Mouse (Mus musculus) testis, adult 2 months (tissue): Measurements from ENCODE around the gene Arf3. TPM values are rescaled to one million over a fixed set of nuclear protein-coding genes. Genes with fewer than 3 reads are reported as not detected.
A peak's percentile ranks its signal among the peaks of the same experiment; 100 is the strongest.

Experiments
- H3K27ac ChIP-seq: fragments of 200-500 bp; 2 replicates; pipeline ENCODE4 v1.5.1; 2012; ENCODE audit warnings: low read depth, low read length; ENCODE audit not compliant: control insufficient read depth, insufficient read depth
- H3K27me3 ChIP-seq: fragments of 200-500 bp; 2 replicates; pipeline ENCODE4 v1.6.1; 2012; ENCODE audit warnings: mild to moderate bottlenecking, low read length, moderate library complexity; ENCODE audit not compliant: control insufficient read depth, insufficient read depth
- H3K36me3 ChIP-seq: fragments of 200-500 bp; 2 replicates; pipeline ENCODE4 v1.6.1; 2012; ENCODE audit warnings: mild to moderate bottlenecking, low read length; ENCODE audit not compliant: control insufficient read depth, insufficient read depth
- H3K4me1 ChIP-seq: fragments of 200-500 bp; 2 replicates; pipeline ENCODE4 v1.6.1; 2012; ENCODE audit warnings: low read length; ENCODE audit not compliant: control insufficient read depth, insufficient read depth
- H3K4me3 ChIP-seq: fragments of 200-500 bp; 2 replicates; pipeline ENCODE4 v1.5.1; 2012; ENCODE audit warnings: low read depth, mild to moderate bottlenecking, low read length, moderate library complexity, mixed read lengths; ENCODE audit not compliant: control insufficient read depth
- CTCF ChIP-seq: fragments of 200-500 bp; IDR thresholded peaks from 2 replicates; pipeline ENCODE4 v1.5.1; 2012; ENCODE audit warnings: low read depth, mild to moderate bottlenecking, inconsistent platforms, low read length, moderate library complexity; ENCODE audit not compliant: control insufficient read depth, insufficient read depth, insufficient replicate concordance
- POLR2A ChIP-seq: fragments of 200-500 bp; IDR thresholded peaks from 2 replicates; pipeline ENCODE4 v1.6.1; 2012; ENCODE audit warnings: low read depth, mild to moderate bottlenecking, inconsistent platforms, low read length, moderate library complexity; ENCODE audit not compliant: control insufficient read depth
- polyA plus RNA-seq: library from polyadenylated mRNA; depleted of rRNA; stranded (reverse); fragments of >200 nt; gene quantifications from 2 replicates; pipeline ENCODE4 v1.2.3, GENCODE M21; 2012

Arf3 gene
- polyA plus RNA-seq, 1 experiment, result 80.4 TPM

- Histone ChIP-seq H3K36me3 (no peaks in the 10 kb centered on the region), H3K4me3 (peak overlapping the region; percentile 70), H3K27me3 (no peaks in the 10 kb centered on the region; the same call in 1 of the 2 replicates), H3K27ac (peak overlapping the region; percentile 58; the same call in 1 of the 2 replicates), H3K4me1 (peaks cover 25% of the 10 kb centered on the region)
- TF ChIP-seq POLR2A (no peak), CTCF (no peak)
These were observed 8.9 kb upstream of the Arf3 start for GRCm38 (mm10) chr15:98771813-98772425.

- no peaks in the 10 kb centered on the region for H3K27me3 ChIP-seq
- peaks cover 9% of the 10 kb centered on the region for H3K4me1 ChIP-seq
- no peak overlapping the region for H3K27ac ChIP-seq
- H3K4me3 ChIP-seq, result no peak overlapping the region
- TF ChIP-seq POLR2A (no peak), CTCF (no peak)
- no peaks in the 10 kb centered on the region for H3K36me3 ChIP-seq
These were observed 5.2 kb upstream of the Arf3 start for GRCm38 (mm10) chr15:98768259-98768658.

- no peaks in the 10 kb centered on the region for H3K27me3 ChIP-seq
These were observed 2.9 kb upstream of the Arf3 start for GRCm38 (mm10) chr15:98765929-98766328.

GRCm38 (mm10) chr15:98762201-98762621, 803 bp downstream of the Arf3 start:
- TF ChIP-seq POLR2A (no peak), CTCF (no peak)
- Histone ChIP-seq H3K36me3 (no peaks in the 10 kb centered on the region), H3K27me3 (no peaks in the 10 kb centered on the region), H3K4me3 (peak overlapping the region; percentile 87), H3K4me1 (peaks cover 3% of the 10 kb centered on the region), H3K27ac (peak overlapping the region; percentile 2; the same call in 1 of the 2 replicates)

More at GRCm38 (mm10) chr15:98765929-98766328, 2.9 kb upstream of the Arf3 start:
- Histone ChIP-seq H3K4me3 (no peak overlapping the region), H3K4me1 (peaks cover 3% of the 10 kb centered on the region), H3K27ac (no peak overlapping the region), H3K36me3 (no peaks in the 10 kb centered on the region)
- no peak for TF ChIP-seq CTCF
- no peak for TF ChIP-seq POLR2A

- Histone ChIP-seq H3K4me1 (no peaks in the 10 kb centered on the region; the same call in 1 of the 2 replicates), H3K36me3 (no peaks in the 10 kb centered on the region; the same call in 1 of the 2 replicates), H3K4me3 (no peak overlapping the region), H3K27ac (no peak overlapping the region), H3K27me3 (no peaks in the 10 kb centered on the region)
- TF ChIP-seq CTCF (no peak), POLR2A (no peak)
These were observed 8.9 kb downstream of the Arf3 start for GRCm38 (mm10) chr15:98754125-98754524.

GRCm38 (mm10) chr15:98753021-98753423, 10.0 kb downstream of the Arf3 start:
- H3K4me1 ChIP-seq, result no peaks in the 10 kb centered on the region; the same call in 1 of the 2 replicates
- H3K36me3 ChIP-seq, result no peaks in the 10 kb centered on the region; the same call in 1 of the 2 replicates
- no peak overlapping the region for H3K4me3 ChIP-seq
- no peak overlapping the region for H3K27ac ChIP-seq
- no peaks in the 10 kb centered on the region for H3K27me3 ChIP-seq
- 0 out of 2 replicates have a peak, but pooled peaks have one; percentile 14 for TF ChIP-seq POLR2A
- no peak for TF ChIP-seq CTCF

GRCm38 (mm10) chr15:98749093-98749492, 13.9 kb downstream of the Arf3 start:
- no peak overlapping the region for H3K27ac ChIP-seq
- H3K4me3 ChIP-seq, result no peak overlapping the region
- H3K27me3 ChIP-seq, result no peaks in the 10 kb centered on the region
- H3K36me3 ChIP-seq, result no peaks in the 10 kb centered on the region; the same call in 1 of the 2 replicates
- no peak for TF ChIP-seq CTCF
- no peak for TF ChIP-seq POLR2A
- no peaks in the 10 kb centered on the region; the same call in 1 of the 2 replicates for H3K4me1 ChIP-seq
